Mouse (Mus musculus) mouse embryonic stem cell (cell line): Measurements from ENCODE around the gene Srprb.

Source experiments
- in situ Hi-C, 2 experiments: fragments of 300-500 bp; cut with MboI; formaldehyde crosslinking; loops; 1 replicate in 1 of 2; 3 replicates in 1 of 2; pipeline ENCODE4 v1.14.3; 2019 to 2020; ENCODE audit warnings: low sequenced_read_pairs in 2 of 2, low pct_unique_long_range_greater_than_20kb in 1 of 2, mixed read lengths in 1 of 2; ENCODE audit not compliant: unreplicated experiment in 1 of 2

Gene Srprb

DNA sequence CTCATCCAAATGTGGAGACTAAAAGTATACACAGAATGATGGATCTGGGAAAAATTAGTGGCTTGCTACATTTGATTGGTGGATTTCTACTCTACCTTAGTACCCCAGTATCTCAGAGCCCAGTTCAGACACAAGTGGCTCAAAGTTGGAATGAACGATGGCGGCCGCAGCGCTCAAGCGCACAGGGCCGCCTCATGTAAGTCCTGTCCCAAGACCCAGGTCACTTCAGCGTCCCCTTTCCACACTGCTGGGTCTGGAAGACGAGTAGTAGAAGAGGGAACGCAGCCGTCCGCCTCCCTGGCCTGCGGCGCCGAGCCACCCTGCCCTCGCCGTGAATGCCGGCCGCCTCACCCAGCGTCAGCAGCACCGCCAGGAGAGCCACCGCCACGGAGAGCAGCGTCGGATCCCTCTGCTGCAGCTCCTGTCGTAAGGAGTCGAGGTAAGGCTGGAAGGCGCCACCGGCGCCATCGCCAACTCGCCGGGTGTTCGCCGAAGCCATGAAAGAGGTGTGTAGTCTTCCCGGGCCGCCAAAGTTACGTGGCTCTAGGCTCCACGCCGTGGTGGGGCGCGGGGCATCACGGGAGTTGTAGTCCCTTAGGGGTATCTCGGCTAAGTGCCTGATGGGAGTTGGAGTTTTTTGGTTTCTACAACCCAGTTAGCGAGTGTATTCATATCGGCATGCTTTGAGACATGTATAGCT is at the start of gene Srprb:
TSS of gene Srprb (minus strand) at position 577 of the 700 bp plus-strand sequence.
- in situ Hi-C loops: no loop called here

DNA sequence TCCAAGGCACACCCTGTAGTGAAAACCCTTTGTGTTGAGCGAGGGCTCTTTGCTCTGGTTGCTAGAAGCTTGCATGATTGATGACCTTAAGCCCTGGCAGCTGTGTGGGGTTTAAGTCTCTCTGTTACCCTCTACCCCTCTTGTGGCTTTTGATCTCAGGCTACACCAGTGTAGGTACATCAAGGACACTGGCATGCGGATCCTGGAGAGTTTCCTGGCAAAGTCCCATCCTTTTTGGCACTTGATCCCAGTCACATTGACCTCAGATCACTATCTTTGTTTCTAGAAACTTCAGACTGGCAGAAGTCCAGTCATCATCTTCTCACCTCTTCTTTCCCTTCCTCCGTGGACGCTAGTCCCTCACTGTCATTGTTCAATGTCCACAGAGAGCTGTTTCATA is 46.7 kb upstream of the Srprb start:
- in situ Hi-C loops: no loop called here

GRCm38 (mm10) chr9:103246526-103247168 is 44.7 kb upstream of the Srprb start:
- in situ Hi-C loops: no loop called here

DNA sequence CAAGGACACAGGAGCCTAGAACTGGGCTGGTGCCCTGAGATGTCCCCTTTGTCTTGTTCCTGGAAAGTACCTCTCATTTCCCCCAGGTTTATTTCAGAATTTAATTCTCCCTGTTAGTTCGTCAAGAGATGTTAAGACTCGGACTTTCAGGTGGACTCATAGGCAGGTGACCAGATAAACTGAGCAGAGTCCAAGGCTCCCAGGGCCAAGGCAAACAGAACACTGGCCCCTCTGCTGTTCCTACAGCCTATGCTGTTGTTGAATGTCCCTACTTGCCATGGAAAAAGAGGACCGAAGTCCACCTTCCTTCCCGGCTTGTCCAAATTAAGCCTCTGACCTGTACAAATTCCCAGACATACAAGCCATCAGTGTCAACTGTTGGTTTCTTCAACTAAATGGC is 41.7 kb upstream of the Srprb start:
- in situ Hi-C loops: no loop called here

GRCm38 (mm10) chr9:103241206-103241605 is 39.3 kb upstream of the Srprb start:
- in situ Hi-C loops: no loop called here

DNA sequence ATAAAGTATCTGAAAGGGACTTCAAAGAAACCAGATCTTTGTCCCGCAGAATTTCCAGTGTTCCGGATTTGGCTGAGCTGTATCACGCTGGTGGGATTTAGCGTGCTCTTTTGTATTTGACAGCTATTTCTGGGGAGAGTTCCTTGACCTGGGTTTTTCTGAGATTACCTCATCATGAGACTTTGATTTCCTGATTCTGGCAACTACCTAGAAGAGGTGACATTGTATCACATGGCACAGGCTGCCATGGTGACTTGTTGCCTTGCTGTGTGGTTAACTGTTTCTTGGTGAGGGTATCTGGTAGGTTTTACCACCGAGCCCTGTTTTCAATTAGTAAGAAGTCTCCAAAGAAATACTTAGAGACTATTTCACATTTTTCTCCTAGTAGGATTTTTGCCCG is 37.5 kb upstream of the Srprb start:
- in situ Hi-C loops: no loop called here

DNA sequence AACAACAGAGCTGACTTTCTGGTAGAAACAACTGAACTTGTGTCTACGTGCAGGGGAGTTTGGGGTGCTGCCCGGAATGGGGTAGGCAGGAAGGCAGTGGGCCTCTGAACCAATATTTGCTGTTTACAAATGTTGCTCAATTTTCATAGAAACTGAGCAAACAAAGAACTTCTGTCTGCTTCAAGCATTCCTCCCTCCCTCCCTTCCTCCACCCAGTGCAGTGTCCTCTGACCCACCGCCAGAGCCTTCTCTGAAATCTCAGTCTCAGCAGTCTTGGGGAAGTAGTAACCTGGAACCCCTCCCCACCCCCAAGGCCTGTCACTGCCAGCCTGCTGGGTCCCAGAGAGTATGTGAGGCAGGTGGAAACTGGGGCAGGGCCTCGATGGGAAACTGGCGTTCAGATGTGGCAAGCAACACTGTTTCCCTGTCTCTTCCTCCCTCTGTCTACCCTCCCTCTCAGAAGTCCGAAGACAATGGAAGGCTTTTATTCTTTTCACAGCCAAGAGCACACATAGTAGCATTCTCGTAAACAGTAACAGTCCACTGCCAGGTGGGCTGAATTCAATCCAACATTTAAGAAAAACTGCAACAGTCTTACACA is 32.7 kb upstream of the Srprb start:
- in situ Hi-C loops: no loop called here

- in situ Hi-C loops: no loop called here
These were observed 32.1 kb upstream of the Srprb start for GRCm38 (mm10) chr9:103234059-103234458.

DNA sequence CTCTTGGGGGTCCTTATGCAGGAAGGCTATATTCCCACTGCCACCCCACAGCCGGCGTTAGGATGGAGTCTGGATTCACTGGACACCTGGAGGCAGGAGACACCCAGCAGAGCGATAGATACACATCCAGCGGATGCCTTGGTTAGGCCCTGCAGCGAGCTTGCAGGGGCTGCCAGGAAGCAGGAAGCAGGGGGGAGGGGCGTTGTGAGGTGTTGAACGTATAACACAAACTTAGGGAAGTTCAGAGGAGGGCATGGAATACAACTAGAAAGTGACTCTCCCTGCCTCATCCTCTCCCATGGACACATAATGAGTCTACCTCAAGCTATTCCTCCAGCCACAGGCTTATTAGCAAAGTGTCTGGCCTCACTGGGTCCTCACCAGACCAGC is 31.1 kb upstream of the Srprb start:
- in situ Hi-C loops: no loop called here

- in situ Hi-C loops: no loop called here
These were observed 30.5 kb upstream of the Srprb start for GRCm38 (mm10) chr9:103232232-103233005.

DNA sequence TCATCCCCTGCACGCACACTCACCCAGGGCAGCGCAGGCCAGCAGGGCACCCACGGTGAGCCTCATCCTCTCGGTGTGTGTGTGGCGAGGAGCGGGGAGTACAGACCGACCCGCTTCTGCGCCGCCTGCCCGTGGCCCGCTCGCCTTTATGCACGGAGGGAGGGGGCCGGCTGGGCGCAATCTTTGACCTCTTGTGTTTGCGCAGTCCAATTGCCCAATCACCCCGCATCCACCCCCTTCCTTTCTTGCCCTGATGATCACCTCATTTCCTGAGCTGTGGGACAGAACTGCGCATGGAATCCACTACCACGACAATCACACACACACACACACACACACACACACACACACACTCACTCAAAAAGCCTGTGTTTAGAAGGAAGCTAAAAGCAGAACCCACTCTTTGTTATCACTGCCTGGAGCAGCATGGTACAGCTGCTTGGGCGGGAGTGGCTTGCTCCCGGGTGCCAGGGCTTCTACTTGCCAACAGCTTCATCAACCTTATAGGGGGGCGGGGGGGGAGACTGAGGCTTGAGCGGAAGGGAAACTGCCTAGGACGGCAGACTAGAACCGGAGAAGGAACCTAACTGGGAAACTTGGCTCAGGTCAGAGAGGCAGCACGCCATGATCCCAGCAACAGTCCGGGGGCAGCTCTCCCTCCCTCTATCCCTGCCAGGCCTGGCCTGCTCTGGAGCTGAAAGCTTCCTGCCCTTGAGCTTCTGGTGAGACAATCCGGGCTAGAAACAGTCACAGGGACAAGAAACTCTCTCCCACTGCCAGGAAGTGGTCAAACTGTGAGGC is 28.4 kb upstream of the Srprb start, which contains the start of the genes Gm20425 and Trf:
TSS of gene Gm20425 (minus strand) at position 157 of the 801 bp plus-strand sequence.
TSS of gene Trf (minus strand) at position 294 of the 801 bp plus-strand sequence.
- in situ Hi-C loops: no loop called here

GRCm38 (mm10) chr9:103229037-103229867 is 27.3 kb upstream of the Srprb start:
- in situ Hi-C loops: loop anchor here (5.0 to 10.0 kb wide), 2 partner anchors 63 to 76 kb away; partner anchors contain the start of genes 1300017J02Rik (in 1 of the 2) and Topbp1 (in 1 of the 2)

- in situ Hi-C loops: loop anchor here (5.0 to 10.0 kb wide), 2 partner anchors 64 to 76 kb away; partner anchors contain the start of genes 1300017J02Rik (in 1 of the 2) and Topbp1 (in 1 of the 2)
These were observed 26.6 kb upstream of the Srprb start for GRCm38 (mm10) chr9:103228370-103229003.

DNA sequence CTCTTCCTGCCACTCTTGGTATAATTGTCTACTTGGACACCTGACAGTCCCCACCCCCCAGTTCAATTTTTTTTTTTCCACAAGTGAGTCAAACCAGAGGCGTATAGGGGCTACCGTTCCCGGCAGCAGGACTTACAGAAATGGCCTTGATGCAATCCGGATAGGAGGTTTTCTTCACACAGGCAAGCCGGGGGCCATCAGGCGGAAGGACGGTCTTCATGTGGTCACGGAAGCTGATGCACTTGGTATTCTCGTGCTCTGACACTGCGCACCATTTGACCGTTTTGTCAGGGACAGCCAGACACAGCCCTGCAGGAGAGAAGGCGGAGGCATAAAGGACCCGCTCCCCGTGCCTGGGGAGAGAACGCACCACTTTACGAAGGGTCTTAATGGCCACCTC is 25.8 kb upstream of the Srprb start:
- in situ Hi-C loops: loop anchor here (5.0 to 10.0 kb wide), 2 partner anchors 65 to 77 kb away; partner anchors contain the start of genes 1300017J02Rik (in 1 of the 2) and Topbp1 (in 1 of the 2)

- in situ Hi-C loops: loop anchor here (5.0 to 10.0 kb wide), 2 partner anchors 65 to 78 kb away; partner anchors contain the start of genes 1300017J02Rik (in 1 of the 2) and Topbp1 (in 1 of the 2)
These were observed 24.9 kb upstream of the Srprb start for GRCm38 (mm10) chr9:103226806-103227205.

- in situ Hi-C loops: loop anchor here (5.0 to 10.0 kb wide), 2 partner anchors 67 to 79 kb away; partner anchors contain the start of genes 1300017J02Rik (in 1 of the 2) and Topbp1 (in 1 of the 2)
These were observed 23.5 kb upstream of the Srprb start for GRCm38 (mm10) chr9:103225464-103225863.
